Comparison of ENCODE assay signal across 25 mouse cellular contexts in genomic region chr3:52297291-52298018, GRCm38 (mm10). TPM values are rescaled to one million over a fixed set of nuclear protein-coding genes. Genes with fewer than 3 reads are reported as not detected.
DNase-seq lines count a peak whose midpoint lies in the region; ATAC-seq lines count a peak whose summit lies in the region.
"Had no signal": no experiment of that assay in that cellular context is flagged by ENCODE, and none has a peak within 500 bp of the region (broad histone marks: within the 10 kb centered on the region; RNA-seq: fewer than 3 reads in every experiment).

No protein-coding gene starts in this region.

- no peak for DNase-seq in forebrain, embryonic 10.5 days (ENCODE audit: extremely low spot score, low spot score)
- DNase-seq in forebrain, embryonic 14.5 days (ENCODE audit: low spot score) = no peak
- DNase-seq in lung, postnatal 14 days = no peak
- DNase-seq in limb, embryonic 10.5 days (ENCODE audit: low spot score) = no peak
- no peak for DNase-seq in neural tube, embryonic 10.5 days (ENCODE audit: extremely low spot score, low spot score)
- DNase-seq: adrenal gland, postnatal 25 days; cerebellum, adult 9-11 months; gastrocnemius, postnatal 36 days; heart, postnatal 36 days; kidney, adult 2 months had no signal

- H3K9me3 ChIP-seq in forebrain, embryonic 10.5 days = no peaks in the 10 kb centered on the region
- no peaks in the 10 kb centered on the region for H3K9me3 ChIP-seq in forebrain, embryonic 14.5 days (replicated peaks; ENCODE audit: control insufficient read depth, low read length)
- H3K9me3 ChIP-seq in lung, embryonic 16.5 days (ENCODE audit: control insufficient read depth, low read length) = no peaks in the 10 kb centered on the region
- no peaks in the 10 kb centered on the region for H3K9me3 ChIP-seq in limb, embryonic 10.5 days (replicated peaks)
- H3K9me3 ChIP-seq in stomach, embryonic 15.5 days = no peaks in the 10 kb centered on the region
- no peaks in the 10 kb centered on the region for H3K9me3 ChIP-seq in neural tube, embryonic 15.5 days (replicated peaks)
- H3K9me3 ChIP-seq: embryonic facial prominence, embryonic 12.5 days; forebrain, embryonic 13.5 days; heart, embryonic 15.5 days; limb, embryonic 15.5 days; liver, embryonic 15.5 days; megakaryocyte, embryonic 14.5 days; midbrain, embryonic 15.5 days had no signal

- ATAC-seq in forebrain, embryonic 14.5 days = no peak
- no peak for ATAC-seq in lung, embryonic 16.5 days (ENCODE audit: low read depth)
- no peak for ATAC-seq in stomach, embryonic 15.5 days (ENCODE audit: insufficient read depth, low FRiP score, low read depth)
- no peak for ATAC-seq in neural tube, embryonic 15.5 days (ENCODE audit: low FRiP score)
- ATAC-seq: forebrain, embryonic 13.5 days; inflammation-experienced regulatory T-cells, adult 6 months; midbrain, embryonic 15.5 days had no signal

- H3K4me2 ChIP-seq in forebrain, embryonic 14.5 days (ENCODE audit: low read length) = no peak overlapping the region
- H3K4me2 ChIP-seq in lung, embryonic 16.5 days (ENCODE audit: low read depth, low read length) = 0 out of 2 replicates have a peak overlapping the region, but pooled peaks have one; percentile 2
- H3K4me2 ChIP-seq in stomach, embryonic 15.5 days = no peak overlapping the region
- no peak overlapping the region for H3K4me2 ChIP-seq in neural tube, embryonic 15.5 days
- H3K4me2 ChIP-seq: embryonic facial prominence, embryonic 12.5 days; forebrain, embryonic 13.5 days; heart, embryonic 15.5 days; hindbrain, embryonic 14.5 days; limb, embryonic 15.5 days; liver, embryonic 15.5 days; midbrain, embryonic 15.5 days had no signal

- H3K36me3 ChIP-seq in forebrain, embryonic 10.5 days (replicated peaks) = no peaks in the 10 kb centered on the region
- no peaks in the 10 kb centered on the region for H3K36me3 ChIP-seq in forebrain, embryonic 14.5 days (ENCODE audit: control insufficient read depth, insufficient read depth, low read length)
- no peaks in the 10 kb centered on the region for H3K36me3 ChIP-seq in lung, embryonic 16.5 days (ENCODE audit: control insufficient read depth, insufficient read depth, low read length)
- no peaks in the 10 kb centered on the region for H3K36me3 ChIP-seq in limb, embryonic 10.5 days
- no peaks in the 10 kb centered on the region for H3K36me3 ChIP-seq in stomach, embryonic 15.5 days
- H3K36me3 ChIP-seq in neural tube, embryonic 15.5 days = no peaks in the 10 kb centered on the region
- H3K36me3 ChIP-seq: embryonic facial prominence, embryonic 12.5 days; heart, embryonic 15.5 days; limb, embryonic 15.5 days; liver, embryonic 15.5 days; midbrain, embryonic 15.5 days had no signal

- no peak overlapping the region for H3K9ac ChIP-seq in forebrain, embryonic 14.5 days (ENCODE audit: low read length)
- H3K9ac ChIP-seq in lung, embryonic 16.5 days (ENCODE audit: low read length) = no peak overlapping the region
- no peak overlapping the region for H3K9ac ChIP-seq in stomach, embryonic 15.5 days
- H3K9ac ChIP-seq in neural tube, embryonic 15.5 days (replicated peaks) = no peak overlapping the region
- H3K9ac ChIP-seq: embryonic facial prominence, embryonic 12.5 days; forebrain, embryonic 13.5 days; heart, embryonic 15.5 days; hindbrain, embryonic 14.5 days; limb, embryonic 15.5 days; liver, embryonic 15.5 days; midbrain, embryonic 15.5 days had no signal

- 83% methylated on average over 15 of the region's 15 CpGs for WGBS in forebrain, embryonic 10.5 days
- WGBS in forebrain, embryonic 14.5 days = 87% methylated on average over 15 of the region's 15 CpGs
- 56% methylated on average over 15 of the region's 15 CpGs for WGBS in lung, embryonic 16.5 days
- 74% methylated on average over 15 of the region's 15 CpGs for WGBS in limb, embryonic 10.5 days
- WGBS in stomach, embryonic 15.5 days = 61% methylated on average over 15 of the region's 15 CpGs
- WGBS in neural tube, embryonic 15.5 days = 88% methylated on average over 15 of the region's 15 CpGs

- no peak overlapping the region for H3K4me3 ChIP-seq in forebrain, embryonic 10.5 days
- no peak overlapping the region for H3K4me3 ChIP-seq in forebrain, embryonic 14.5 days (ENCODE audit: low read depth, low read length)
- H3K4me3 ChIP-seq in lung, embryonic 16.5 days (ENCODE audit: low read length) = no peak overlapping the region
- H3K4me3 ChIP-seq in limb, embryonic 10.5 days = no peak overlapping the region
- no peak overlapping the region for H3K4me3 ChIP-seq in stomach, embryonic 15.5 days (replicated peaks)
- H3K4me3 ChIP-seq in neural tube, embryonic 15.5 days (replicated peaks) = no peak overlapping the region
- H3K4me3 ChIP-seq: embryonic facial prominence, embryonic 12.5 days; erythroblast, embryonic 14.5 days; forebrain, embryonic 13.5 days; heart, embryonic 15.5 days; limb, embryonic 15.5 days; liver, embryonic 15.5 days; megakaryocyte, embryonic 14.5 days; midbrain, embryonic 15.5 days; myocyte had no signal

- no peaks in the 10 kb centered on the region for H3K27me3 ChIP-seq in forebrain, embryonic 10.5 days (ENCODE audit: poor library complexity, severe bottlenecking)
- H3K27me3 ChIP-seq in forebrain, embryonic 14.5 days (replicated peaks; ENCODE audit: control insufficient read depth, insufficient read depth, low read length) = no peaks in the 10 kb centered on the region
- no peaks in the 10 kb centered on the region for H3K27me3 ChIP-seq in lung, embryonic 16.5 days (ENCODE audit: control insufficient read depth, insufficient read depth, low read depth, low read length)
- H3K27me3 ChIP-seq in limb, embryonic 10.5 days (ENCODE audit: low read depth, poor library complexity, severe bottlenecking) = no peaks in the 10 kb centered on the region
- no peaks in the 10 kb centered on the region for H3K27me3 ChIP-seq in stomach, embryonic 15.5 days (replicated peaks)
- H3K27me3 ChIP-seq in neural tube, embryonic 15.5 days (replicated peaks) = no peaks in the 10 kb centered on the region
- H3K27me3 ChIP-seq: embryonic facial prominence, embryonic 12.5 days; forebrain, embryonic 13.5 days; heart, embryonic 15.5 days; limb, embryonic 15.5 days; liver, embryonic 15.5 days; midbrain, embryonic 15.5 days had no signal

- 0 out of 2 replicates have a peak overlapping the region, but pooled peaks have one; percentile 9 for H3K27ac ChIP-seq in forebrain, embryonic 10.5 days
- no peak overlapping the region for H3K27ac ChIP-seq in forebrain, embryonic 14.5 days (ENCODE audit: low read depth, low read length)
- no peak overlapping the region for H3K27ac ChIP-seq in lung, embryonic 16.5 days (ENCODE audit: low read length)
- peak overlapping the region; percentile 75 for H3K27ac ChIP-seq in limb, embryonic 10.5 days
- H3K27ac ChIP-seq in stomach, embryonic 15.5 days = 0 out of 2 replicates have a peak overlapping the region, but pooled peaks have one; percentile 28
- no peak overlapping the region for H3K27ac ChIP-seq in neural tube, embryonic 15.5 days (replicated peaks)
- H3K27ac ChIP-seq: embryonic facial prominence, embryonic 12.5 days; forebrain, embryonic 13.5 days; heart, embryonic 15.5 days; hindbrain, embryonic 14.5 days; kidney, postnatal 0 days; limb, embryonic 15.5 days; liver, embryonic 15.5 days; midbrain, embryonic 15.5 days had no signal

- H3K4me1 ChIP-seq in forebrain, embryonic 10.5 days = peaks cover 46% of the 10 kb centered on the region
- H3K4me1 ChIP-seq in forebrain, embryonic 14.5 days (ENCODE audit: control insufficient read depth, insufficient read depth, low read length) = no peaks in the 10 kb centered on the region
- peaks cover 20% of the 10 kb centered on the region for H3K4me1 ChIP-seq in lung, embryonic 16.5 days (replicated peaks; ENCODE audit: control insufficient read depth, insufficient read depth, low read length)
- peaks cover 85% of the 10 kb centered on the region for H3K4me1 ChIP-seq in limb, embryonic 10.5 days
- H3K4me1 ChIP-seq in stomach, embryonic 15.5 days = peaks cover 20% of the 10 kb centered on the region
- peaks cover 5% of the 10 kb centered on the region; the same call in 1 of the 2 replicates for H3K4me1 ChIP-seq in neural tube, embryonic 15.5 days
- H3K4me1 ChIP-seq: midbrain, embryonic 15.5 days had no signal

RNA-seq across cellular contexts. Expression of gene Foxo1, which starts 29.3 kb away (rescaled TPM):
- 2.3 TPM in 2 replicates for polyA plus RNA-seq in forebrain, embryonic 10.5 days (2016; fragmentation: Nextera tagmentation; extraction: Ambion mirVana)
- polyA plus RNA-seq in forebrain, embryonic 14.5 days (2014; fragmentation: Nextera tagmentation; extraction: Ambion mirVana) = 2.8 and 2.9 TPM in 2 replicates
- polyA plus RNA-seq in lung, embryonic 16.5 days (2015; fragmentation: Nextera tagmentation; extraction: Ambion mirVana) = 4.3 and 4.8 TPM in 2 replicates
- 3.5 and 4.6 TPM in 2 replicates for polyA plus RNA-seq in limb, embryonic 10.5 days (2016; fragmentation: Nextera tagmentation; extraction: Ambion mirVana)
- 6.5 and 7.0 TPM in 2 replicates for polyA plus RNA-seq in stomach, embryonic 15.5 days (2015; fragmentation: Nextera tagmentation; extraction: Ambion mirVana)
- polyA plus RNA-seq in neural tube, embryonic 15.5 days (2015; fragmentation: Nextera tagmentation; extraction: Ambion mirVana) = 2.7 and 3.5 TPM in 2 replicates

Comparison
In these comparisons a context has a peak if more than half of its experiments do, and no peak if none do; other contexts are left out.
1. H3K27ac ChIP-seq: peak in forebrain, embryonic 10.5 days (single experiment), limb, embryonic 10.5 days (single experiment) and stomach, embryonic 15.5 days (single experiment); none in forebrain, embryonic 14.5 days (single experiment), lung, embryonic 16.5 days (single experiment) and neural tube, embryonic 15.5 days (single experiment).